Mouse (Mus musculus) liver, embryonic 12.5 days (tissue): Measurements from ENCODE around the gene Slco3a1. TPM values are rescaled to one million over a fixed set of nuclear protein-coding genes. Genes with fewer than 3 reads are reported as not detected.

Source experiments
- ATAC-seq: fragments of 200-750 bp; cut with Nextera tagmentation; 2 replicates; pipeline ENCODE4 v1.8.0; 2017; ENCODE audit warnings: moderate number of reproducible peaks, mild to moderate bottlenecking, moderate library complexity
- H3K27ac ChIP-seq: fragments of 300-500 bp; sonication (generic); 2 replicates; pipeline ENCODE4 v1.5.1; 2016; ENCODE audit warnings: mild to moderate bottlenecking
- H3K27me3 ChIP-seq: fragments of 300-500 bp; sonication (generic); replicated peaks from 2 replicates; pipeline ENCODE4 v1.6.1; 2016; ENCODE audit warnings: mild to moderate bottlenecking, moderate library complexity
- H3K36me3 ChIP-seq: fragments of 300-500 bp; sonication (generic); 2 replicates; pipeline ENCODE4 v1.6.1; 2016; ENCODE audit warnings: mild to moderate bottlenecking, moderate library complexity
- H3K4me1 ChIP-seq: fragments of 300-500 bp; sonication (generic); 2 replicates; pipeline ENCODE4 v1.6.1; 2016
- H3K4me2 ChIP-seq: fragments of 300-500 bp; sonication (generic); 2 replicates; pipeline ENCODE4 v1.6.1; 2016; ENCODE audit warnings: mild to moderate bottlenecking, moderate library complexity
- H3K4me3 ChIP-seq: fragments of 300-500 bp; sonication (generic); 2 replicates; pipeline ENCODE4 v1.5.1; 2016; ENCODE audit warnings: mild to moderate bottlenecking, moderate library complexity
- H3K9ac ChIP-seq: fragments of 300-500 bp; sonication (generic); 2 replicates; pipeline ENCODE4 v1.6.1; 2016; ENCODE audit warnings: mild to moderate bottlenecking, moderate library complexity
- H3K9me3 ChIP-seq: fragments of 300-500 bp; sonication (generic); replicated peaks from 2 replicates; pipeline ENCODE4 v1.6.1; 2016; ENCODE audit warnings: mild to moderate bottlenecking, moderate library complexity
- WGBS: fragments of 180-500 bp; shearing (Covaris S2); methylation state at CpG from one replicate; pipeline ENCODE4 v1.1.7; 2016; ENCODE audit not compliant: insufficient replicate concordance; 5-methylcytosine and 5-hydroxymethylcytosine counted together
- polyA plus RNA-seq: library from polyadenylated mRNA; unstranded; fragments of >200 nt; fragmentation: Nextera tagmentation; extraction: Ambion mirVana; gene quantifications from 2 replicates; pipeline ENCODE4 v1.2.1, GENCODE M21; 2016

Gene Slco3a1
- polyA plus RNA-seq, 1 experiment from 2014 or later = 2.8 TPM

GRCm38 (mm10) chr7:74391451-74391873, 163.1 kb downstream of the Slco3a1 start:
- H3K4me3 ChIP-seq = no peak overlapping the region
- no peak overlapping the region for H3K9ac ChIP-seq
- no peak for ATAC-seq
- H3K4me2 ChIP-seq = no peak overlapping the region
- H3K4me1 ChIP-seq = no peaks in the 10 kb centered on the region
- no peaks in the 10 kb centered on the region for H3K36me3 ChIP-seq
- no peaks in the 10 kb centered on the region for H3K27me3 ChIP-seq
- H3K27ac ChIP-seq = no peak overlapping the region
- no peaks in the 10 kb centered on the region for H3K9me3 ChIP-seq
- WGBS = 54% methylated on average over 5 of the region's 5 CpGs

DNA sequence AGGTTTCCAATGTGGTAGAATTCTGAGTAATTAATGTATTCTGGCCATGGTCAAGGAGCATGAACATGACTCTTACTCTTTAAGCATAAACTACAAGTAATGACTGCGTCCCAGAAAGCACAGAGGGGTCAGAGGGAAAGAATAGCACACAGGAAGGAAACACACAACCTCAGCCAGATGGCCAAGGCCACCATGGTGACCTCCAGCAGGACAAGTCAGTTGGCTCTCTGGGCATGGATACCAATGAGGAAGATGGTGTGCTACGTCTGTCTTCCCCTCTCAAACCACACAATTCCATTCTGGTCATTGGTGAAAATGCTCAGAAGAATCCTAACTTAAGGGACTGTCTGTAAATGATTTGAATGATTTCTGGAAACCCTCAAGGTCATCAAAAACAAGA, 165.0 kb downstream of the Slco3a1 start:
- no peaks in the 10 kb centered on the region for H3K36me3 ChIP-seq
- no peaks in the 10 kb centered on the region for H3K9me3 ChIP-seq
- no peak overlapping the region for H3K27ac ChIP-seq
- H3K9ac ChIP-seq = no peak overlapping the region
- H3K4me1 ChIP-seq = no peaks in the 10 kb centered on the region
- no peak for ATAC-seq
- no peak overlapping the region for H3K4me3 ChIP-seq
- no peaks in the 10 kb centered on the region for H3K27me3 ChIP-seq
- 29% methylated on average over 2 of the region's 2 CpGs for WGBS
- no peak overlapping the region for H3K4me2 ChIP-seq

- WGBS = 69% methylated on average over 5 of the region's 5 CpGs
- H3K4me2 ChIP-seq = no peak overlapping the region
- no peak overlapping the region for H3K4me3 ChIP-seq
- ATAC-seq = no peak
- H3K4me1 ChIP-seq = no peaks in the 10 kb centered on the region
- H3K27ac ChIP-seq = no peak overlapping the region
- H3K27me3 ChIP-seq = no peaks in the 10 kb centered on the region
- H3K36me3 ChIP-seq = no peaks in the 10 kb centered on the region
- no peaks in the 10 kb centered on the region for H3K9me3 ChIP-seq
- no peak overlapping the region for H3K9ac ChIP-seq
Observed at GRCm38 (mm10) chr7:74386257-74386656, 168.3 kb downstream of the Slco3a1 start.

- no peaks in the 10 kb centered on the region for H3K27me3 ChIP-seq
- no peak overlapping the region for H3K4me3 ChIP-seq
- no peaks in the 10 kb centered on the region for H3K4me1 ChIP-seq
- 63% methylated on average over 3 of the region's 3 CpGs for WGBS
- no peak overlapping the region for H3K4me2 ChIP-seq
- H3K9ac ChIP-seq = no peak overlapping the region
- no peak for ATAC-seq
- no peak overlapping the region for H3K27ac ChIP-seq
- no peaks in the 10 kb centered on the region for H3K9me3 ChIP-seq
- H3K36me3 ChIP-seq = no peaks in the 10 kb centered on the region
Observed at GRCm38 (mm10) chr7:74383040-74383666, 171.4 kb downstream of the Slco3a1 start.

GRCm38 (mm10) chr7:74382286-74382685, 172.3 kb downstream of the Slco3a1 start:
- Histone ChIP-seq H3K4me3 (no peak overlapping the region), H3K27me3 (no peaks in the 10 kb centered on the region), H3K27ac (no peak overlapping the region), H3K4me2 (no peak overlapping the region), H3K4me1 (no peaks in the 10 kb centered on the region), H3K9me3 (no peaks in the 10 kb centered on the region), H3K36me3 (no peaks in the 10 kb centered on the region), H3K9ac (no peak overlapping the region)
- WGBS = 37% methylated on average over 3 of the region's 3 CpGs
- no peak for ATAC-seq

GRCm38 (mm10) chr7:74381881-74382281, 172.7 kb downstream of the Slco3a1 start:
- no peaks in the 10 kb centered on the region for H3K4me1 ChIP-seq
- no peak for ATAC-seq
- no peak overlapping the region for H3K9ac ChIP-seq
- H3K36me3 ChIP-seq = no peaks in the 10 kb centered on the region
- H3K4me2 ChIP-seq = no peak overlapping the region
- no peaks in the 10 kb centered on the region for H3K9me3 ChIP-seq
- no peak overlapping the region for H3K27ac ChIP-seq
- H3K27me3 ChIP-seq = no peaks in the 10 kb centered on the region
- H3K4me3 ChIP-seq = no peak overlapping the region
- 53% methylated on average over 2 of the region's 2 CpGs for WGBS

- H3K4me2 ChIP-seq = no peak overlapping the region
- no peak overlapping the region for H3K4me3 ChIP-seq
- no peaks in the 10 kb centered on the region for H3K4me1 ChIP-seq
- no peaks in the 10 kb centered on the region for H3K27me3 ChIP-seq
- ATAC-seq = no peak
- no peak overlapping the region for H3K27ac ChIP-seq
- H3K9ac ChIP-seq = no peak overlapping the region
- no peaks in the 10 kb centered on the region for H3K36me3 ChIP-seq
- 67% methylated on average over 2 of the region's 2 CpGs for WGBS
- H3K9me3 ChIP-seq = no peaks in the 10 kb centered on the region
Observed at GRCm38 (mm10) chr7:74381051-74381450, 173.5 kb downstream of the Slco3a1 start.

DNA sequence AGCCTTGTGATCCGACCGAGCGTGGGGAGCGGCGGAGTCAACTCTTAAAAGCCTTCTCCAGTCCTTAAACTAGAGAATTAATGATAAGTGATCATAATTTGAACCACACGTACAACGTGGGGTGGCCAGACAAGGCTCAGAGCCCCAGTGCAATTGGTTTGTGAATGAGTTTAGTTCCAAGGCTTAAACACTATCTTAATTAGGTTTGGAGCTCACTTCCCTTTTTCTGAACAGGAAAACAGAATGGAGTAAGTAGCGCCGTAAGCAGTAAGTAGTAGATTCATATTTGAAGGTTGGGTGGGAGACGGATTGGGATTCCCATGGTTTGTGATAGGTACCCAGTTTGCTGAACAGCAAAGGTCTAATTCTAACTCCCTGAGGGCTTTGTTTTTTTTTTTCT, 176.7 kb downstream of the Slco3a1 start:
- H3K4me3 ChIP-seq = no peak overlapping the region
- no peak for ATAC-seq
- H3K4me1 ChIP-seq = no peaks in the 10 kb centered on the region
- H3K9me3 ChIP-seq = no peaks in the 10 kb centered on the region
- no peak overlapping the region for H3K4me2 ChIP-seq
- H3K9ac ChIP-seq = no peak overlapping the region
- no peak overlapping the region for H3K27ac ChIP-seq
- H3K27me3 ChIP-seq = no peaks in the 10 kb centered on the region
- no peaks in the 10 kb centered on the region for H3K36me3 ChIP-seq
- WGBS = 60% methylated on average over 10 of the region's 10 CpGs

DNA sequence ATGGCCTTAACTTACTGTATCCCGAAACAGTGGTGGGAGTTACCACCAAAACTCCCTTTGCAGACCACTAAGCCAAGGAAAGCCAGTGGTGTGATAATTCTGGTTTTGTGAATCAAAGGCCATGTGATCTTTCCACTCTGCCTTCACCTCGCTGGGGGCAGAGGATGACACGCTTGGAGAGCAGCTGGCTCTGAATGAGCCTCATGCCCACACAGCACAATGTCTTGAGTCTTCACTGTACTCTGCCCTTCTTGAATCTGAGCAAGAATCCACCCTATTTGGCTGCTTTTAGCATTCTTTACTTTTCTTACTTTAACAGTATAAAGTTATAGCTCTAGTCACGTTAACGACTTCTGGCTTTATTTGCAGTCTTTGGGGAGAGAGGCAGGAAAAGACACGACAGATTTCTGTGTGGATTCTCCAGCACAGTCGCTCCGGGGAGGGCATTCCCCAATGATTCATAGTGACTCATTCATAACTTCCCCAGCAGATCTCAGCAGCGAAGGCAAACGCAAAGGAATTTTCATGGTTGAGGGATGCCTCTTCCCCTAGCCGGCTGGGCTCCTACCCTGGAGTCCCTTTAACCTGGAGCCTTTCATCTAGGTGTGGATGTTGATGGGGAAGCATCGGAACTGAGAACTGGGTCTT, 178.1 kb downstream of the Slco3a1 start:
- WGBS = 63% methylated on average over 12 of the region's 12 CpGs
- no peak overlapping the region for H3K4me3 ChIP-seq
- no peak for ATAC-seq
- no peak overlapping the region for H3K27ac ChIP-seq
- H3K27me3 ChIP-seq = no peaks in the 10 kb centered on the region
- H3K4me2 ChIP-seq = no peak overlapping the region
- H3K4me1 ChIP-seq = no peaks in the 10 kb centered on the region
- H3K36me3 ChIP-seq = no peaks in the 10 kb centered on the region
- no peak overlapping the region for H3K9ac ChIP-seq
- H3K9me3 ChIP-seq = no peaks in the 10 kb centered on the region

DNA sequence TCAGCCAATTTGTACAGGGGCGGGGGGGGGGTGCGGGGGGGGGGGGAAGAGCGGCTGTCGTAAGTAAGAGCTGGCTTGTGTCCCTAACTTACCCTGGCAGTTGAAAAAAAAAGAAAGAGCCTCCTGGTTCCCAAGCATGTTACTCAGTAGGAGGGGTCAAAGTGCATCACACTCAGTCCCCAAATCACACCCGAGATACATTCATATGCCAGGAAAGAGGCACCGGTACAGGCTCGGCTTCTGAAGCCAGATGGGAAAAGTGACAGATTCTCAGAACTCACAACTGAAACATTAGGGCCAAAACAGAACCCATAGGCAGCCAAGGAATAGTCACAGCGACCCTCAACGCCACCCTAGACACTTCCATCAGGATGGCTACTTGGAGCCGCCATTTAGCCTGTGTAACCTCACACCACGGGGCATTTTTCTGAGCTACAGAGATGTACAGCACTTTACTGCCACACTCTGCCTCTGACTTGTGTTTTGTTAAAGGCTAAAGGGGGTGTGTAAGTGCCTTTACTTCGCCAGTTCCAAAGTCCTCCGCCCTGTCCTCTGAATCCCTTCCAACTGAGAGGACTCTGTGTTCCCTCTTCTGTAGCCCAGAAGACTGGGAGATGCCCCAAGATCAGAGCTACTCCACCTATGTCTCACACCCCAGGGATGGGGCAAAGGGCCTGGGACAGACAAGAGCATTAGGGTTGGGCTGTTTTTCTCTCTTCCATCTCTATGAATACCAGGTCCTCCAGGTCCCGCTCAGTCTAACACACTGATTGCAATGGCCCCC, 179.2 kb downstream of the Slco3a1 start:
- Histone ChIP-seq H3K4me3 (no peak overlapping the region), H3K36me3 (no peaks in the 10 kb centered on the region), H3K9me3 (no peaks in the 10 kb centered on the region), H3K27ac (no peak overlapping the region), H3K4me2 (no peak overlapping the region), H3K27me3 (no peaks in the 10 kb centered on the region), H3K9ac (no peak overlapping the region), H3K4me1 (no peaks in the 10 kb centered on the region)
- ATAC-seq = no peak
- 59% methylated on average over 13 of the region's 14 CpGs for WGBS

DNA sequence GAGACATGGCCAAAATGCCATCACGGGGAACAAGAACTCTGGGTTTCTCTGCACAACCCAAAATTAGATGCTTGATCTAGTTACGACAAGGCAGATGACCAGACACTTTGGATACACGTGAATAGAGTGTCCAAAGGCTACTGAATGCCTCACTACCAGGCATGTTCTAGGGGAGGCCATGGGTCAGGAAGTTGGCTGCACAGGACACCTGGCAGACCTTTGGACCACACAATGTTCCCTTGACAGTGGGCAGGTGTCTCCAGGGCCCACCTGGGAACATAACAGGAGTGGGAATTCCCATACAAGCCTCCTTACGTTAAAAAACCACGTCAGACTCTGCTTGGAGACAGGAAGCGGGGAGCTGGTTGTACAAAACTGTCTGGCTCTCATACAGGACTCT, 181.5 kb downstream of the Slco3a1 start:
- Histone ChIP-seq H3K36me3 (no peaks in the 10 kb centered on the region), H3K4me3 (no peak overlapping the region), H3K9ac (no peak overlapping the region), H3K9me3 (no peaks in the 10 kb centered on the region), H3K27ac (no peak overlapping the region), H3K4me1 (no peaks in the 10 kb centered on the region), H3K27me3 (no peaks in the 10 kb centered on the region), H3K4me2 (no peak overlapping the region)
- WGBS = 48% methylated on average over 6 of the region's 6 CpGs
- no peak for ATAC-seq

DNA sequence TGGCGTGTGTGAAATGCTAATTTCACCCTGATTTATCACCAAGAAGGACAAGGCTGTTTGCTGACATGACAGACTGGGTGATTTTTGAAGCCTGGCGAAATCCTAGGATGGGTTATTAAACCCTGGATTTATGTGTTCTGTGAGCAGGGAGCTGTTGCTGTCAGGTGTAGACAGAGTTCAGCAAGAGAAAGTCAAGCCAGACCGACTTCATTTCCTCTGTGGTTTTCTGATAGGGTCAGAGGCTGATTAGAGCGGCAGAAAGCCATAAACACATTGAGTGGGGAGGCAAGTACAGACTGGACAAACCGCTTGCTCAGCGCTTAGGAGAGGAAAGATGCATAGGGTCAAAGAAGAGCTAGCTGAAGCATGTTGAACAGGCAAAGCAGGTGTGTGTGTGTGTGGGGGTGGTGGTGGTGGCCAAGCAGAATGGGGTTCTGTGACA, 182.4 kb downstream of the Slco3a1 start:
- Histone ChIP-seq H3K4me1 (no peaks in the 10 kb centered on the region), H3K27ac (no peak overlapping the region), H3K9ac (no peak overlapping the region), H3K36me3 (no peaks in the 10 kb centered on the region), H3K9me3 (no peaks in the 10 kb centered on the region), H3K4me3 (no peak overlapping the region), H3K27me3 (no peaks in the 10 kb centered on the region), H3K4me2 (no peak overlapping the region)
- 22% methylated on average over 6 of the region's 6 CpGs for WGBS
- no peak for ATAC-seq
